Mouse (Mus musculus): Measurements from ENCODE around the gene Hoxa9. TPM values are rescaled to one million over a fixed set of nuclear protein-coding genes. Genes with fewer than 3 reads are reported as not detected.

Gene Hoxa9
- polyA plus RNA-seq, 1 experiment from 2014 or later: 0.13 TPM

DNA sequence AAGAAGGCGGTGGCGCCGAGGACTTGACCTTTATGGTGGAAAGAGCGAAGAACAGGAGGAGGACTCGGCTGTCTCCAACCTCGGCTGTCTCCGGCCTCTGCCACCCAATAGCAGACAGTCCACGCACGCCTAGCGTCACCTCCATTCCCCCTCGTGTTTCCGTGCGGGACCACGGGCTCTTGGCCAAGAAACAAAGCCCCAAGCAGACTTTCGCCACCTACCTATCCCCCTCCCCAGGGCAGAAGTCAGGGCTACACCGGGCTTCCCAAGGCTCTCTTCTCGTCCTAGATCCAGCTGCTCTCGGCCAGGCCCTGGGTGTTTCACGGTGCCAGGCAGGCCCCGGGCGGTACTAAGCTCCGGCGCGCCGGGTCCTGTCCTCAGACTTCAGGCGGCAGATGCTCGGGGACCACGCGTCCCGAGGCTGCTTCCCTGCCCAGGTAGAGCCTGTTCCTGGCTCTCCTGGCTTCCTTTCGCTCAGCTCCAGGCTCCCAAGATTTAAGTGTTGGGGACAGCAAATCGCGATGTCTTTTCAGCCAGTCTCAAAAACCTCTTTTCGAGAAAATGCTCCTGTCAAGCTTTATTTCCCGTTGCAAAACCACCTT, 22.0 kb upstream of the Hoxa9 start:
- no peak overlapping the region for H3K4me3 ChIP-seq (ENCODE audit: low read depth, low read length)
- H3K36me3 ChIP-seq (ENCODE audit: control insufficient read depth, insufficient read depth): no peaks in the 10 kb centered on the region
- no peak overlapping the region for H3K9ac ChIP-seq (ENCODE audit: low read depth, low read length)
- H3K9me3 ChIP-seq (replicated peaks; ENCODE audit: control insufficient read depth, low read length): no peaks in the 10 kb centered on the region
- H3K4me1 ChIP-seq (ENCODE audit: control insufficient read depth, low read depth, low read length): no peaks in the 10 kb centered on the region
- under 1% methylated on average over 35 of the region's 35 CpGs for WGBS (ENCODE audit: insufficient replicate concordance)
- no peak overlapping the region for H3K4me2 ChIP-seq (ENCODE audit: low read depth, low read length)
- ATAC-seq (ENCODE audit: low read depth): no peak
- H3K27me3 ChIP-seq (ENCODE audit: control insufficient read depth, insufficient read depth, low read depth, low read length): peaks cover 84% of the 10 kb centered on the region
- H3K27ac ChIP-seq (ENCODE audit: low read length): no peak overlapping the region

- Histone ChIP-seq H3K9ac (ENCODE audit: low read depth, low read length) (no peak overlapping the region), H3K27ac (ENCODE audit: low read length) (no peak overlapping the region), H3K27me3 (ENCODE audit: control insufficient read depth, insufficient read depth, low read depth, low read length) (peaks cover 85% of the 10 kb centered on the region), H3K4me3 (ENCODE audit: low read depth, low read length) (no peak overlapping the region), H3K36me3 (ENCODE audit: control insufficient read depth, insufficient read depth) (no peaks in the 10 kb centered on the region), H3K4me1 (ENCODE audit: control insufficient read depth, low read depth, low read length) (no peaks in the 10 kb centered on the region), H3K4me2 (ENCODE audit: low read depth, low read length) (no peak overlapping the region), H3K9me3 (replicated peaks; ENCODE audit: control insufficient read depth, low read length) (no peaks in the 10 kb centered on the region)
- 3% methylated on average over 24 of the region's 24 CpGs for WGBS (ENCODE audit: insufficient replicate concordance)
- ATAC-seq (ENCODE audit: low read depth): no peak
Observed at GRCm38 (mm10) chr6:52252016-52252774, 21.3 kb upstream of the Hoxa9 start.

- no peaks in the 10 kb centered on the region for H3K36me3 ChIP-seq (ENCODE audit: control insufficient read depth, insufficient read depth)
- no peak overlapping the region for H3K27ac ChIP-seq (ENCODE audit: low read length)
- peaks cover 87% of the 10 kb centered on the region for H3K27me3 ChIP-seq (ENCODE audit: control insufficient read depth, insufficient read depth, low read depth, low read length)
- no peak overlapping the region for H3K9ac ChIP-seq (ENCODE audit: low read depth, low read length)
- 9% methylated on average over 7 of the region's 7 CpGs for WGBS (ENCODE audit: insufficient replicate concordance)
- H3K4me2 ChIP-seq (ENCODE audit: low read depth, low read length): no peak overlapping the region
- H3K9me3 ChIP-seq (replicated peaks; ENCODE audit: control insufficient read depth, low read length): no peaks in the 10 kb centered on the region
- no peaks in the 10 kb centered on the region for H3K4me1 ChIP-seq (ENCODE audit: control insufficient read depth, low read depth, low read length)
- no peak for ATAC-seq (ENCODE audit: low read depth)
- no peak overlapping the region for H3K4me3 ChIP-seq (ENCODE audit: low read depth, low read length)
Observed at GRCm38 (mm10) chr6:52251177-52251879, 20.4 kb upstream of the Hoxa9 start.

- no peak overlapping the region for H3K27ac ChIP-seq (ENCODE audit: low read length)
- H3K4me1 ChIP-seq (ENCODE audit: control insufficient read depth, low read depth, low read length): no peaks in the 10 kb centered on the region; the same call in 1 of the 2 replicates
- H3K4me3 ChIP-seq (ENCODE audit: low read depth, low read length): no peak overlapping the region
- peaks cover 95% of the 10 kb centered on the region for H3K27me3 ChIP-seq (ENCODE audit: control insufficient read depth, insufficient read depth, low read depth, low read length)
- no peaks in the 10 kb centered on the region for H3K9me3 ChIP-seq (replicated peaks; ENCODE audit: control insufficient read depth, low read length)
- 0% methylated on average over 4 of the region's 4 CpGs for WGBS (ENCODE audit: insufficient replicate concordance)
- no peak for ATAC-seq (ENCODE audit: low read depth)
- H3K4me2 ChIP-seq (ENCODE audit: low read depth, low read length): no peak overlapping the region
- no peak overlapping the region for H3K9ac ChIP-seq (ENCODE audit: low read depth, low read length)
- H3K36me3 ChIP-seq (ENCODE audit: control insufficient read depth, insufficient read depth): no peaks in the 10 kb centered on the region
Observed at GRCm38 (mm10) chr6:52249826-52250225, 18.9 kb upstream of the Hoxa9 start.

GRCm38 (mm10) chr6:52249415-52249738, 18.5 kb upstream of the Hoxa9 start:
- H3K9ac ChIP-seq (ENCODE audit: low read depth, low read length): no peak overlapping the region
- WGBS (ENCODE audit: insufficient replicate concordance): 2% methylated on average over 16 of the region's 16 CpGs
- no peak overlapping the region for H3K4me2 ChIP-seq (ENCODE audit: low read depth, low read length)
- no peak overlapping the region for H3K4me3 ChIP-seq (ENCODE audit: low read depth, low read length)
- no peak for ATAC-seq (ENCODE audit: low read depth)
- H3K27ac ChIP-seq (ENCODE audit: low read length): no peak overlapping the region
- no peaks in the 10 kb centered on the region for H3K36me3 ChIP-seq (ENCODE audit: control insufficient read depth, insufficient read depth)
- peaks cover 98% of the 10 kb centered on the region for H3K27me3 ChIP-seq (ENCODE audit: control insufficient read depth, insufficient read depth, low read depth, low read length)
- H3K4me1 ChIP-seq (ENCODE audit: control insufficient read depth, low read depth, low read length): no peaks in the 10 kb centered on the region; the same call in 1 of the 2 replicates
- no peaks in the 10 kb centered on the region for H3K9me3 ChIP-seq (replicated peaks; ENCODE audit: control insufficient read depth, low read length)

GRCm38 (mm10) chr6:52248638-52249414, 17.9 kb upstream of the Hoxa9 start:
- Histone ChIP-seq H3K27ac (ENCODE audit: low read length) (no peak overlapping the region), H3K27me3 (ENCODE audit: control insufficient read depth, insufficient read depth, low read depth, low read length) (peaks cover 98% of the 10 kb centered on the region), H3K9me3 (replicated peaks; ENCODE audit: control insufficient read depth, low read length) (no peaks in the 10 kb centered on the region), H3K4me1 (ENCODE audit: control insufficient read depth, low read depth, low read length) (no peaks in the 10 kb centered on the region; the same call in 1 of the 2 replicates), H3K4me2 (ENCODE audit: low read depth, low read length) (no peak overlapping the region), H3K9ac (ENCODE audit: low read depth, low read length) (no peak overlapping the region), H3K36me3 (ENCODE audit: control insufficient read depth, insufficient read depth) (no peaks in the 10 kb centered on the region), H3K4me3 (ENCODE audit: low read depth, low read length) (no peak overlapping the region)
- WGBS (ENCODE audit: insufficient replicate concordance): 1% methylated on average over 27 of the region's 27 CpGs
- ATAC-seq (ENCODE audit: low read depth): no peak

DNA sequence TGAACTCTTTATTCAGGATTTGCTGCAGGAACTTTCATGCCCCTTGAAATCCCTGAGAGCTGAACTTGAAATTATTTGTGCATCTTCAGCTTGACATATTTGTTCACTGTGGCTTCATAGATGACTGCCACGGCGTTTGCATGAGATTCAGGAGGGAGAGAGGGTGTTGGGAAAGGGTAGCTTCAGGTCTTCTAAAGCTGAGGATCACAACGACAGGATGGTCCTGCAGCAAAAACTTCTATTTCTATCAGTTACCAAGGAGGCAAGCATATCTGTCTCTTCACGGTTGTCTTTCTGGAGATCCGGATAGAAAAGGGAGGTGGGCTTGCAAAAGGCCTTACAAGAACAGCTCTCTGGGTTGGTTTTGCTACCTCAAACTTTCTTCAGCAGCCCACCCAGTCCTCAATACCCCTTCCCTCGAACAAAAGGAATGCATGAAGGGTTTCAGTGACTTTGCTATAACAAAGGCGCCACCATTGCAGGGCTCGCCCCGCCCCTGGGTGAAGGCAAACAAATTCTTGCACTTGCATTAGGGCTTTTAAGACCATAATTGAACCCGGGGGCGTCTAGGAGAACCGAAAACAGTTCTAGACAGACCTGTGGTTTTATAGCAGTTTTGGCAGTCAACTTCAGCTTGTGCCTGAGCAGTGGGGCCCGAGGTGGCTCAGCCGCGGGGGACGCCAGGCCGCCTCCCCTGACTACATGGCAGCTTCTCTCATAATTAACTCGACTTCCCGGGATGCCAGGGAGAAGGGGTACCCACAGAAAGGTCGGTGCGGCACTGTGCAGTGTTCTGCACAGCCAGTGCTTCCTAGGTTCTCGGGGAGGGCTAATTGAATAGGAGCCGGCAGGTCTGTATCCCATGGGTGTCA, 17.1 kb upstream of the Hoxa9 start:
- Histone ChIP-seq H3K27ac (ENCODE audit: low read length) (no peak overlapping the region), H3K4me1 (ENCODE audit: control insufficient read depth, low read depth, low read length) (no peaks in the 10 kb centered on the region; the same call in 1 of the 2 replicates), H3K4me3 (ENCODE audit: low read depth, low read length) (no peak overlapping the region), H3K27me3 (ENCODE audit: control insufficient read depth, insufficient read depth, low read depth, low read length) (peaks cover 98% of the 10 kb centered on the region), H3K9me3 (replicated peaks; ENCODE audit: control insufficient read depth, low read length) (no peaks in the 10 kb centered on the region), H3K9ac (ENCODE audit: low read depth, low read length) (no peak overlapping the region), H3K36me3 (ENCODE audit: control insufficient read depth, insufficient read depth) (no peaks in the 10 kb centered on the region), H3K4me2 (ENCODE audit: low read depth, low read length) (no peak overlapping the region)
- 2% methylated on average over 23 of the region's 23 CpGs for WGBS (ENCODE audit: insufficient replicate concordance)
- ATAC-seq (ENCODE audit: low read depth): no peak

- Histone ChIP-seq H3K27me3 (ENCODE audit: control insufficient read depth, insufficient read depth, low read depth, low read length) (peaks cover 98% of the 10 kb centered on the region), H3K9me3 (replicated peaks; ENCODE audit: control insufficient read depth, low read length) (no peaks in the 10 kb centered on the region), H3K9ac (ENCODE audit: low read depth, low read length) (no peak overlapping the region), H3K36me3 (ENCODE audit: control insufficient read depth, insufficient read depth) (no peaks in the 10 kb centered on the region), H3K27ac (ENCODE audit: low read length) (no peak overlapping the region), H3K4me3 (ENCODE audit: low read depth, low read length) (no peak overlapping the region), H3K4me2 (ENCODE audit: low read depth, low read length) (no peak overlapping the region), H3K4me1 (ENCODE audit: control insufficient read depth, low read depth, low read length) (no peaks in the 10 kb centered on the region; the same call in 1 of the 2 replicates)
- no peak for ATAC-seq (ENCODE audit: low read depth)
- 1% methylated on average over 3 of the region's 3 CpGs for WGBS (ENCODE audit: insufficient replicate concordance)
Observed at GRCm38 (mm10) chr6:52246916-52247315, 16.0 kb upstream of the Hoxa9 start.

Data from liver, embryonic 16.5 days (tissue).